Mouse (Mus musculus) cerebellum, adult 18-20 months (tissue): Measurements from ENCODE around the gene Trmu.
"Not testable (repeated sequence)": the region's sequence is repeated elsewhere in the genome, so short reads cannot be mapped to it uniquely, and the experiment has no call there.

Experiments used
- DNase-seq, 2 experiments: peaks; one replicate each; pipeline ENCODE4 v3.0.0; 2021

The Trmu gene

GRCm38 (mm10) chr15:85878848-85879497 lies at the start of gene Trmu:
Trmu (plus strand) TSS chr15:85879312.
- peak; percentile 92 for DNase-seq

GRCm38 (mm10) chr15:85829470-85829869 lies 49.6 kb upstream of the Trmu start:
- DNase-seq, result no peak

- DNase-seq, result peak; percentile 89 to 91
Measured at GRCm38 (mm10) chr15:85831954-85832590, 47.0 kb upstream of the Trmu start, which contains the start of gene Ttc38. Ttc38 (plus strand) TSS chr15:85832306.

- no peak for DNase-seq
Measured at GRCm38 (mm10) chr15:85832599-85832998, 46.5 kb upstream of the Trmu start.

GRCm38 (mm10) chr15:85835335-85835734 lies 43.8 kb upstream of the Trmu start:
- DNase-seq, result no peak

- DNase-seq, result no peak
Measured at GRCm38 (mm10) chr15:85836887-85837286, 42.2 kb upstream of the Trmu start.

- DNase-seq, result no peak
Measured at GRCm38 (mm10) chr15:85840983-85841382, 38.1 kb upstream of the Trmu start.

GRCm38 (mm10) chr15:85841796-85842360 lies 37.2 kb upstream of the Trmu start:
- no peak for DNase-seq

GRCm38 (mm10) chr15:85845071-85845470 lies 34.0 kb upstream of the Trmu start:
- peak; percentile 49 to 64 for DNase-seq

- DNase-seq, result peak in 1 of 2 experiments; percentile 29
Measured at GRCm38 (mm10) chr15:85851656-85852392, 27.3 kb upstream of the Trmu start.

- DNase-seq, result peak in 1 of 2 experiments; percentile 23
Measured at GRCm38 (mm10) chr15:85858980-85859489, 20.1 kb upstream of the Trmu start.

GRCm38 (mm10) chr15:85859490-85860031 lies 19.6 kb upstream of the Trmu start, which contains the start of gene Gtse1:
Gtse1 (plus strand) TSS chr15:85859745.
- peak; percentile 92 to 98 for DNase-seq

GRCm38 (mm10) chr15:85865913-85866312 lies 13.2 kb upstream of the Trmu start:
- DNase-seq, result not testable (repeated sequence)

GRCm38 (mm10) chr15:85867696-85868095 lies 11.4 kb upstream of the Trmu start:
- peak; percentile 76 to 79 for DNase-seq

GRCm38 (mm10) chr15:85877336-85877735 lies 1.8 kb upstream of the Trmu start:
- DNase-seq, result no peak

- DNase-seq, result peak in 1 of 2 experiments; percentile 42
Measured at GRCm38 (mm10) chr15:85879498-85879895, 385 bp downstream of the Trmu start.

GRCm38 (mm10) chr15:85885606-85886005 lies 6.5 kb downstream of the Trmu start:
- DNase-seq, result no peak

GRCm38 (mm10) chr15:85889235-85889634 lies 10.1 kb downstream of the Trmu start:
- DNase-seq, result no peak

GRCm38 (mm10) chr15:85891971-85892370 lies 12.9 kb downstream of the Trmu start:
- DNase-seq, result peak; percentile 43

- DNase-seq, result no peak
Measured at GRCm38 (mm10) chr15:85892498-85893118, 13.5 kb downstream of the Trmu start.

GRCm38 (mm10) chr15:85893871-85894270 lies 14.8 kb downstream of the Trmu start:
- DNase-seq, result no peak

- DNase-seq, result peak; percentile 83 to 84
Measured at GRCm38 (mm10) chr15:85896284-85896683, 17.2 kb downstream of the Trmu start.
